Mouse (Mus musculus) megakaryocyte, embryonic 14.5 days (primary cell): ENCODE data around the gene Sgpl1. TPM values are rescaled to one million over a fixed set of nuclear protein-coding genes. Genes with fewer than 3 reads are reported as not detected.
A peak's percentile ranks its signal among the peaks of the same experiment; 100 is the strongest.

ENCODE experiments used
- H3K27me3 ChIP-seq: replicated peaks from 2 replicates; pipeline ENCODE3; 2012; ENCODE audit warnings: inconsistent platforms
- H3K36me3 ChIP-seq: replicated peaks from 2 replicates; pipeline ENCODE3; 2012; ENCODE audit warnings: low read length, inconsistent platforms, mixed read lengths
- H3K4me1 ChIP-seq: 2 replicates; pipeline ENCODE4 v1.6.1; 2012; ENCODE audit warnings: inconsistent platforms
- H3K4me3 ChIP-seq: replicated peaks from 2 replicates; pipeline ENCODE3; 2012; ENCODE audit warnings: moderate library complexity, mild to moderate bottlenecking, inconsistent platforms
- H3K9me3 ChIP-seq: 2 replicates; pipeline ENCODE4 v1.6.1; 2012; ENCODE audit warnings: inconsistent platforms
- FLI1 ChIP-seq: IDR thresholded peaks from 2 replicates; pipeline ENCODE4 v1.6.1; 2012; ENCODE audit warnings: low read length, inconsistent platforms, mixed read lengths
- GATA1 ChIP-seq: IDR thresholded peaks from 3 replicates; pipeline ENCODE4 v1.6.1; 2012; ENCODE audit warnings: mixed read lengths, low read length, inconsistent platforms, borderline replicate concordance
- polyA plus RNA-seq: library from polyadenylated mRNA; stranded (reverse); fragments of >175 nt; gene quantifications from 2 replicates; pipeline ENCODE4 v1.2.3, GENCODE M21; 2012; ENCODE audit warnings: low replicate concordance; ENCODE audit not compliant: insufficient read depth

The Sgpl1 gene
- polyA plus RNA-seq = 3.6 TPM in 1 of 2 replicates, not detected in the other

DNA sequence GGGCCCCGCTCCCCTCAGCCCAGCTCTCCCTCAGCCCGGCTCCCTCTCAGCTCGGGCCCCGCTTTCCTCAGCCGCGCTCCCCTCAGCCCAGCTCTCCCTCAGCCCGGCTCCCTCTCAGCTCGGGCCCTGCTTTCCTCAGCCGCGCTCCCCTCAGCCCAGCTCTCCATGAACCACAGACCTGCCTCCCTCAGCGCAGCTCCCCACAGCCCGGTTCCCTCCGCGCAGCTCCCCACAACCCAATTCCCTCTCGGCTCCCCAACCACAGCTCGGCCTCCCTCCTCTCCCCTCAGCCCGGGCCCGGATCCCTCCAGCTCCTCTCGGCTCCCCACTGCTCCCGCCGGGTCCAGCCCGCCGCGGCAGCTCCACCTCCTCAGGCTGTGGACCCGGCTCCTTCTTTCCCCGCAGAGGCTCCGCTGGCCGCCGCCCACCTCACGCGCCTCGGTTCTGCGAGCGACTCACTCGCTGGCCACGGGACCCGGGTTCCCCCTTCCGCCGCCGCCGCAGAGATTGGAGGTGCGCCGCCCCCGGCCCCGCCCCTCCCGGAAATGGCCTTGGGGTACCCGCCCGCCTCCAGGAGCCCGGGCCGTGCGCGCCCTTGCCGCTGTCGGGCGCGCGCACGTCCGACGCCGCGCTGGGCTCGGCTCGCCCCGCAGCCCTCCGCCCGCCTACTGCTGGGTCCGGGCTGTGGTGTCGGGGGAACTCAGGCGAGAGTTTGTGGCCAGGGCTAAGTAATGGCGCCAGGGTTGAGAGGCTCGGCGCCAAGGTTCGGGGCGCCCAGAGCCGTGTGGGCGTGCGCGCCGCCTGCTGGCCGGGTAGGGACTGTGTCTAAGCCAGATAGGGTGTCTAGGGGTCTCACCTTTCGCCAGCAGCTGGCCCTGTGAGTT is at the start of gene Sgpl1:
Sgpl1 (minus strand) TSS at position 547 of the 884 bp plus-strand sequence.
- Histone ChIP-seq H3K27me3 (peaks cover 71% of the 10 kb centered on the region), H3K4me3 (peak within 1 kb of the TSS; percentile 91), H3K4me1 (peaks cover 21% of the 10 kb centered on the region), H3K9me3 (no peaks in the 10 kb centered on the region), H3K36me3 (no peaks in the 10 kb centered on the region)
- TF ChIP-seq GATA1 (no peak), FLI1 (no peak)

DNA sequence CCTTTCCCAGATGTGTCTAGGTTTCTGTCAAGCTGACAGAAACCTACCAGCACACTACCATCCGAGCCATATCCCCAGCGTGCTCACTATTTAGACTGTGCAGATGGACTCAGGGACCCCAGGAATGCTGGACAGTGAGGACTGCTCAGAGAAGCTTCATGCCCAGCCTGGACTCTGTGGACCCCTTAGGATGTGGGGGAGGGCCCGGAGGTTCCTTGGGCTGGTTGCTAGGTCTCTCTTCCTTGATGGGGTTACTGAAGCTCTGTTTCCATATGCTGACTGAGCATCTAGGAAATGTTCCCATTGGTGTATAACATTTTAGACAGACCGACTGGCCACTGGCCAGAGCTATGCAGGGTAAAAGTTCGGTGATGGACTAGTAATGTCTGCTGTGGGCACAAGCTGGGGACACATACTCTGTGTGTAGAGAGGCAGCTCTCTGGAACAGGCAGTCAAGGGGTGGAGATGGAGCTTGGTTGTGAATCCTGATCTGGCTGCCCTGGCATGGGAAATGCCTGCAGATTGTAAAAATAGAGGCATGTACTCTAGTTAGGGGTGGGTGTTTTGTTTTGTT is 48.3 kb upstream of the Sgpl1 start:
- no peaks in the 10 kb centered on the region for H3K9me3 ChIP-seq
- peaks cover 60% of the 10 kb centered on the region for H3K27me3 ChIP-seq
- no peaks in the 10 kb centered on the region for H3K36me3 ChIP-seq
- no peak overlapping the region for H3K4me3 ChIP-seq
- TF ChIP-seq GATA1 (no peak), FLI1 (no peak)
- no peaks in the 10 kb centered on the region for H3K4me1 ChIP-seq

DNA sequence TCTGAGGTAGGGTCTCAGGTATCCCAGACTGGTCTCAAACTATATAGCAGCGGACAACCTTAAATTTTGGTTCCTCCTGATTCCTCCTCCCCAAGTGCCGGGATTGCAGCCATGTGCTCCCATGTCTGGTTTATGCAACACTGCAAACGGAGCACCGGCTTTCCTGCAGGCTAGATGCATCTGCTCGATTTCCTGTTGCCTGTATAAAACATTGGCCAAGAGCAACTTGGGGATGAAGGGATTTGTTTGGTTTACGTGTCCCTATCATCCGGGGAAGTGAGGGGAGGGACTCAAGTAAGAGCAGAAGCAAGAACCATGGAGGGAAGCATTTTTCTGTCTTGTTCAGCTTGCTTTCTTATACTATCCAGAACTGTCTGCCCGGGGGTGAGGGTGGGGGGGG is 47.7 kb upstream of the Sgpl1 start:
- H3K4me3 ChIP-seq = no peak overlapping the region
- H3K36me3 ChIP-seq = no peaks in the 10 kb centered on the region
- H3K4me1 ChIP-seq = no peaks in the 10 kb centered on the region
- TF ChIP-seq FLI1 = no peak
- no peak for TF ChIP-seq GATA1
- H3K27me3 ChIP-seq = peaks cover 58% of the 10 kb centered on the region
- no peaks in the 10 kb centered on the region for H3K9me3 ChIP-seq

DNA sequence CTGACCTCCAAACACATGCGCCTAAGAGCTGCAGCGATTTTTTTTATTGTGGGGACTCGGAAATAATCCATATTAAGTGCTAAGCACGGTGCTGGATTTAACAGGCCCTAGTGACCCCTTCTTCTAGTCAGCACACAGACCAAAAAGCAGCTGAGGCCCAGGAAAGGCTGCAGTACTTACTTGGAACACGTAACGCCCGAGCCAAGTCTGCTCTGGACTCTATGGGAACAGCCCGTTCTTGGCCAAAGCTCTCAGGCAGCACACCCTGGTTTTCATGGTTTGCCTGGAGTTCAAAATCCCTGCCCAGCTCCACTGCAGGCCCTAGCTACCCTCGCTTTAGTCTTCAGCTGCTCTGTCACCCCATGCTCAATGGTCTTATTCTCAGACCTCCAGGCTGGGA is 47.1 kb upstream of the Sgpl1 start:
- H3K4me1 ChIP-seq = no peaks in the 10 kb centered on the region
- TF ChIP-seq GATA1 (no peak), FLI1 (no peak)
- H3K36me3 ChIP-seq = no peaks in the 10 kb centered on the region
- H3K4me3 ChIP-seq = no peak overlapping the region
- peaks cover 55% of the 10 kb centered on the region for H3K27me3 ChIP-seq
- 0 out of 2 replicates have a peak, but pooled peaks cover under 1% of the 10 kb centered on the region for H3K9me3 ChIP-seq

DNA sequence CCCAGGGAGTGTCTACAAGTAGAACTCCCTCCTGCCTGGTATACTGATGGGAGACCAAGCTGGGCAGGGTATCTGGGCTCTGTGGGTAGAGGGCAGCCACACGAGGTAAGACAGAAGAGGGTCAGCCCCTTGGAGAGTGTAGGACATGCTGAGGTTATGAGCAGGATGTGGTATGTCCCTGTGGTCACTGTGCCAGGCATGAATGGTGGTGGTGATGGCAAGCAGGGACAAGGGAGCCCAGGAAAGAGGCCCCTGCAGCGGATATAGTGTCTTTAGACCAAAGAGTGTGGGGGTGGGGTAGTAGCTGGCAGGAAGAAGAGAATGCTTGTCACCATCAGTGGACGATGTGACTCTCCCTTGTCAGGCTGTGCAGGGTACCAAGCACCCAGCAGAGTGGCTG is 40.5 kb upstream of the Sgpl1 start:
- no peak for TF ChIP-seq GATA1
- TF ChIP-seq FLI1 = no peak
- peaks cover 21% of the 10 kb centered on the region for H3K4me1 ChIP-seq

DNA sequence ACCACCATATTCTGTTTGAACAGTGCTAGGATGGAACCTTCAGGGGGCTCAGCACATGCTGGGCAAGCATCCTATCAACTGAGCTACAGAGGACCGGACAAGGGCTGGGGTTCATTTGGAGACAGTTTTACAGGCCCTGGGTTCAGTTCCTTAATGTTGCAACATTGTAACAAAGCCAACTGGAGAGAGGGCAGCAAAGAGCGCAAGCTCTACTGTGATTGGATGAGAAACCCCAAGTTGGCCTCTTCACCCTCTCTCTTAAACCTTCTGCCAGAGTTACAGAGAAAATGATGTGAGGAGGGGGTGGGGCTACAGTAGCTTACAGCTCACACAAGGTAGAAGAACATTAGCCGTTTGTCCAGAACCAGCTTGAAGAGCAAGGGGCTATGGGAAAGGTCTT is 39.5 kb upstream of the Sgpl1 start:
- Histone ChIP-seq H3K9me3 (peaks cover 9% of the 10 kb centered on the region), H3K4me1 (peaks cover 21% of the 10 kb centered on the region), H3K27me3 (peaks cover 69% of the 10 kb centered on the region), H3K36me3 (no peaks in the 10 kb centered on the region), H3K4me3 (no peak overlapping the region)
- TF ChIP-seq GATA1 = no peak
- no peak for TF ChIP-seq FLI1

More for the DNA sequence above, 40.5 kb upstream of the Sgpl1 start:
- H3K4me3 ChIP-seq = peak overlapping the region; percentile 80
- peaks cover 9% of the 10 kb centered on the region for H3K9me3 ChIP-seq
- H3K36me3 ChIP-seq = no peaks in the 10 kb centered on the region
- H3K27me3 ChIP-seq = peaks cover 64% of the 10 kb centered on the region

DNA sequence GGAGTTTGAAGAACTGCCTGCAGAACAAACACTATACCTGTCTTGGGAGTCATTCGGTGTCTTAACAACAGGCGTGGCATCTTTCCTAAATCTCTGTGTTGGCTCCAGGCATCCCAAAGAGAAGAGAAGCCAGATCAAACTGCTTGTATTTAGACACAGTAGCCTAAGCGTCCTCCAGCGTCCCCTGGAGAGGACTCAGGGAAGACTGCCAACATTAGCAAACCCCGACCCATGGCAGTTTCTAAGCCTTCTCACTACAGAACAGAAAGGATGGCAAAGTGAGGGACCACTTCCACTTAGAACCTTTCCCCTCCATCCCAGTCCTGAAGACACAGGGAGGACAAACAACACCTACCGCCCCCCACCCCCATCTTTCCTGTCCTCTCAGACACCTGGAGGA is 32.4 kb upstream of the Sgpl1 start:
- Histone ChIP-seq H3K27me3 (peaks cover 79% of the 10 kb centered on the region), H3K9me3 (no peaks in the 10 kb centered on the region), H3K4me1 (peaks cover 4% of the 10 kb centered on the region), H3K36me3 (no peaks in the 10 kb centered on the region), H3K4me3 (no peak overlapping the region)
- TF ChIP-seq GATA1 (no peak), FLI1 (no peak)

DNA sequence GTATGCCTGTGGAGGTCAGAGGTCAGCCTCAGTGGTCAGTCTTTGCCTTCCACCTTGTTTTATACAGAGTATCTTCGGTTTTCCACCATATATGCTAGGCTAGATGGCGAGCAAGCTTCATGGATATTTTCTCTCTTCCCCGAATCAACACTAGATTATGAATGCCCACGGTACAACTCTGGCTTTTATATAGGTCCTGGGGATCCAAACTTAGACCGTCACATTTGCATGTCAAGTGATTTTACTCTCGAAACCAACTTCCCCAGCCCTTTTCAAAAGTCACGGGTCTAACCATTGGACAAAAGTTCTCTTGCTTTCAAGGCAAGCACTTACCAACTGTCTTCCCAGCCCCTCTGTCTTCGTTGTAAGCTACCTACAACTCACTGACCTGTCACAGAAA is 31.2 kb upstream of the Sgpl1 start:
- peaks cover 4% of the 10 kb centered on the region for H3K4me1 ChIP-seq
- no peak for TF ChIP-seq FLI1
- H3K9me3 ChIP-seq = no peaks in the 10 kb centered on the region
- H3K27me3 ChIP-seq = peaks cover 79% of the 10 kb centered on the region
- H3K36me3 ChIP-seq = no peaks in the 10 kb centered on the region
- no peak overlapping the region for H3K4me3 ChIP-seq

DNA sequence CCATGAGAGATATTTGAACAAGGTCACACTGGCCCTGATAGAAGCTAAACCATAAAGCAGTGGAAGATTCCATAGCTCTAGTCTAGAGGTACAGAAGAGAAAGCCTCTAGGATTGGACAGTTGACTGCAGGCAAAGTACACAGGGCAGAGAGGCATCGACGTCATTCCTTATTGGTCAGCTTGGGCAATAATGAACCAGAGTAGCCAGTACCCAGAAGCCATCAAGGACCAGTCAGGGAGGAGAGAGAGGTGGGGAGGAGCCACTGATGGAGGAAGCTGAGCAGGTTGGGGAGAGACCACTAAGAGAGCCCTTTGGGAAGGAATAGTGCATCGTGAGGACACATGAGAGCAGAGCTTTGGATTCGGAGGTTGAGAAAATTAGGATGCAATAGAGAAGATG is 30.2 kb upstream of the Sgpl1 start:
- TF ChIP-seq GATA1 = no peak
- no peak for TF ChIP-seq FLI1
- no peak overlapping the region for H3K4me3 ChIP-seq
- H3K27me3 ChIP-seq = peaks cover 77% of the 10 kb centered on the region
- peaks cover 4% of the 10 kb centered on the region for H3K4me1 ChIP-seq
- H3K36me3 ChIP-seq = no peaks in the 10 kb centered on the region
- H3K9me3 ChIP-seq = no peaks in the 10 kb centered on the region

DNA sequence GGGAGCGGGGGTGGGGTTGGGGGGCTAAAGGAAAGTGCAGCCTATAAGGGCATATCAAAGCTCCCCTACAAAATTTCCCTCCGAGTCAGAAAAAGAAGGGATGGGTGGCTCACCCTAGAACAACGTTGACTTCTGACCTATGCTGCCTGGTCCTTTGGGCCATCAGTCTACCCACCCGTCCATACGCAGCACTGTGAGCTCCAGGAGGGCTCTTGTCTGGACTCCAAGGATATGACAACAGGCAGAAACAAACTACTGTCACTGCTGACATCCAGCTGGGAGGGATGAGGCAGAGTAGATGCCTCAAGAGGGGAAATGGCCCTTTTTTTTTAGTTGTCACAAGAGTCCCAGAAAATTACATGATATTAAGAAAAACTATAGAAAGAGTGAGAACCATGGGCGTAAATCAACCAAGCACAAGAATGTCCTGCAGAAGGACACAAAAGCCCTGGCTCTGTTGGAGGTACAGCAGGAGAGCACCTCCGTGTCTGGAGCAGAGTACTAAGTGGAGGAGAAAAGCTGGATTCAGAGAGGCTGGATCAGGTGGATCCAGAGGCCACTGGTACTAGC is 28.8 kb upstream of the Sgpl1 start:
- Histone ChIP-seq H3K27me3 (peaks cover 84% of the 10 kb centered on the region), H3K36me3 (no peaks in the 10 kb centered on the region), H3K4me1 (peaks cover 4% of the 10 kb centered on the region), H3K9me3 (no peaks in the 10 kb centered on the region), H3K4me3 (no peak overlapping the region)
- TF ChIP-seq GATA1 (no peak), FLI1 (no peak)
